Mouse (Mus musculus) midbrain, embryonic 14.5 days (tissue): ENCODE measurements around the gene Mrgprb3. TPM values are rescaled to one million over a fixed set of nuclear protein-coding genes. Genes with fewer than 3 reads are reported as not detected.

Experiments used
- ATAC-seq: fragments of 200-750 bp; cut with Nextera tagmentation; 2 replicates; pipeline ENCODE4 v1.8.0; 2017; ENCODE audit warnings: moderate number of reproducible peaks, moderate library complexity; ENCODE audit not compliant: low FRiP score, low TSS enrichment
- DNase-seq: peaks from one replicate; pipeline ENCODE4 v3.0.0-alpha.2; 2015
- H3K27ac ChIP-seq: fragments of 300-500 bp; sonication (generic); replicated peaks from 2 replicates; pipeline ENCODE4 v1.5.1; 2014; ENCODE audit warnings: mild to moderate bottlenecking, low read depth, low read length, moderate library complexity
- H3K27me3 ChIP-seq: fragments of 300-500 bp; sonication (generic); 2 replicates; pipeline ENCODE4 v1.6.1; 2014; ENCODE audit warnings: low read length, control low read depth, mixed read lengths; ENCODE audit not compliant: control insufficient read depth, insufficient read depth
- H3K36me3 ChIP-seq: fragments of 300-500 bp; sonication (generic); 2 replicates; pipeline ENCODE4 v1.6.1; 2014; ENCODE audit warnings: low read length, control low read depth; ENCODE audit not compliant: control insufficient read depth, insufficient read depth
- H3K4me1 ChIP-seq: fragments of 300-500 bp; sonication (generic); 2 replicates; pipeline ENCODE4 v1.6.1; 2014; ENCODE audit warnings: mild to moderate bottlenecking, antibody characterized with exemption, low read length, control low read depth; ENCODE audit not compliant: control insufficient read depth, insufficient read depth
- H3K4me2 ChIP-seq: fragments of 300-500 bp; sonication (generic); 2 replicates; pipeline ENCODE4 v1.6.1; 2014; ENCODE audit warnings: mild to moderate bottlenecking, low read length, moderate library complexity
- H3K4me3 ChIP-seq: fragments of 300-500 bp; sonication (generic); replicated peaks from 2 replicates; pipeline ENCODE4 v1.5.1; 2014; ENCODE audit warnings: low read depth, low read length
- H3K9ac ChIP-seq: fragments of 300-500 bp; sonication (generic); replicated peaks from 2 replicates; pipeline ENCODE4 v1.6.1; 2014; ENCODE audit warnings: mild to moderate bottlenecking, low read length, moderate library complexity
- H3K9me3 ChIP-seq: fragments of 300-500 bp; sonication (generic); 2 replicates; pipeline ENCODE4 v1.6.1; 2016; ENCODE audit warnings: low read length, control low read depth, mixed read lengths; ENCODE audit not compliant: control insufficient read depth
- WGBS: fragments of 180-500 bp; shearing (Covaris S2); extraction: QIAGEN DNeasy Blood & Tissue Kit; methylation state at CpG from one replicate; pipeline ENCODE4 v1.1.7; 2014; 5-methylcytosine and 5-hydroxymethylcytosine counted together
- polyA plus RNA-seq: library from polyadenylated mRNA; unstranded; fragments of >200 nt; fragmentation: Nextera tagmentation; extraction: Ambion mirVana; gene quantifications from 2 replicates; pipeline ENCODE4 v1.2.1, GENCODE M21; 2014

The Mrgprb3 gene
- polyA plus RNA-seq, result not detected in 2 replicates

DNA sequence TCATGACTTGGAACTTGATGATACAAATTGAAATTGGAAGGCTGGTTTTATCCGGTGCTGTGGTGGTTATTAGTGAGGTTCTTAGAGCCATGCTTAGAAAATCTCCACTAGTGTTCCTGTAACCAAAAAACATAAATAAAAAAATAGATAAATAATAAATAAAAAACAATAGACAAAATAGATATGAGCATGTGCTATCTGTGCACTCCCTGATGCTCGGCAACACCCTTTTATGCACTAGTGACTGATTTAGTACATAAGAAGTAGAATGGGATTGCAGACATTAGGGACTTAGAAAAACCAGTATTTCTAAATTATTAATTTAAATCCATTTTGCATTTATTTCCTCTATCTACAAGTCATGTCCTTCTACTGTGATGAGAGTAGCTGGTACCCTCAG lies at the start of gene Mrgprb3:
Gene Mrgprb3 (minus strand): TSS at position 101 of the 400 bp plus-strand sequence.
- 98% methylated on average over 2 of the region's 2 CpGs for WGBS
- Histone ChIP-seq H3K4me1 (no peaks in the 10 kb centered on the region), H3K4me3 (no peak within 1 kb of the TSS), H3K36me3 (no peaks in the 10 kb centered on the region), H3K4me2 (no peak within 1 kb of the TSS), H3K9me3 (peaks cover 11% of the 10 kb centered on the region; the same call in 1 of the 2 replicates), H3K27me3 (no peaks in the 10 kb centered on the region), H3K27ac (no peak within 1 kb of the TSS), H3K9ac (no peak within 1 kb of the TSS)
- ATAC-seq (no peak), DNase-seq (no peak)

Other genes starting within 250 kb of the Mrgprb3 start
- gene Mrgprb1, start 187.5 kb downstream of the Mrgprb3 start, polyA plus RNA-seq, result not detected in 2 replicates
- gene Mrgprx2, start 144.5 kb downstream of the Mrgprb3 start, polyA plus RNA-seq, result not detected in 2 replicates
- gene Mrgprb2, start 85.7 kb downstream of the Mrgprb3 start, polyA plus RNA-seq, result not detected in 2 replicates
- 38.7 and 49.7 TPM in 2 replicates for gene Zdhhc13, start 145.2 kb upstream of the Mrgprb3 start, polyA plus RNA-seq
- gene Csrp3, start 204.2 kb upstream of the Mrgprb3 start, polyA plus RNA-seq, result 0.43 and 0.50 TPM in 2 replicates
- gene E2f8, start 237.8 kb upstream of the Mrgprb3 start, polyA plus RNA-seq, result 1.1 and 2.9 TPM in 2 replicates